Mouse (Mus musculus) inflammation-experienced regulatory T-cells, adult 6 months (primary cell): ENCODE results near the gene Gm11983. TPM values are rescaled to one million over a fixed set of nuclear protein-coding genes. Genes with fewer than 3 reads are reported as not detected.

Experiments
- polyA plus RNA-seq, 3 experiments: library from polyadenylated mRNA; unstranded; fragments of 100-300 nt; shearing (Covaris generic); gene quantifications; one replicate each; pipeline ENCODE4 v1.2.1; 2017

The Gm11983 gene
- polyA plus RNA-seq, 3 experiments from 2014 or later = not detected

Other genes starting within 250 kb of the Gm11983 start
- not detected for gene Nacad, start 231.6 kb downstream of the Gm11983 start, polyA plus RNA-seq
- 10 to 100 TPM; 29.0 to 32.2 (median 31.4) TPM for gene Tbrg4, start 211.6 kb downstream of the Gm11983 start, polyA plus RNA-seq
- not detected for gene Wap, start 199.0 kb downstream of the Gm11983 start, polyA plus RNA-seq
- 1 to 10 TPM; 4.2 to 6.8 (median 5.6) TPM for gene Ramp3, start 179.1 kb downstream of the Gm11983 start, polyA plus RNA-seq
- under 1 TPM in 1 of 3 experiments, not detected in 2; 0.08 TPM for gene Adcy1, start 225.8 kb upstream of the Gm11983 start, polyA plus RNA-seq